Mouse (Mus musculus) liver, postnatal 0 days (tissue): Measurements from ENCODE around the gene Mcmbp. TPM values are rescaled to one million over a fixed set of nuclear protein-coding genes. Genes with fewer than 3 reads are reported as not detected.

ENCODE experiments used
- ATAC-seq: fragments of 200-750 bp; cut with Nextera tagmentation; 2 replicates; pipeline ENCODE4 v1.8.0; 2017; ENCODE audit warnings: mild to moderate bottlenecking, moderate library complexity
- DNase-seq: peaks from one replicate; pipeline ENCODE4 v3.0.0-alpha.2; 2016
- H3K27ac ChIP-seq: fragments of 300-500 bp; sonication (generic); 2 replicates; pipeline ENCODE4 v1.5.1; 2014; ENCODE audit warnings: antibody characterized with exemption, moderate library complexity, mild to moderate bottlenecking, low read depth
- H3K27me3 ChIP-seq: fragments of 300-500 bp; sonication (generic); 2 replicates; pipeline ENCODE4 v1.6.1; 2014; ENCODE audit warnings: low read length, control low read depth, mixed read lengths; ENCODE audit not compliant: insufficient read depth
- H3K36me3 ChIP-seq: fragments of 300-500 bp; sonication (generic); replicated peaks from 2 replicates; pipeline ENCODE4 v1.6.1; 2014; ENCODE audit warnings: mild to moderate bottlenecking, control low read depth, low read length, moderate library complexity, mixed read lengths; ENCODE audit not compliant: insufficient read depth
- H3K4me1 ChIP-seq: fragments of 300-500 bp; sonication (generic); 2 replicates; pipeline ENCODE4 v1.6.1; 2014; ENCODE audit warnings: antibody characterized with exemption, mild to moderate bottlenecking, control low read depth; ENCODE audit not compliant: insufficient read depth
- H3K4me2 ChIP-seq: fragments of 300-500 bp; sonication (generic); 2 replicates; pipeline ENCODE4 v1.6.1; 2014; ENCODE audit warnings: low read depth, mild to moderate bottlenecking, low read length, moderate library complexity, mixed read lengths
- H3K4me3 ChIP-seq: fragments of 300-500 bp; sonication (generic); 2 replicates; pipeline ENCODE4 v1.5.1; 2014; ENCODE audit warnings: low read depth, low read length
- H3K9ac ChIP-seq: fragments of 300-500 bp; sonication (generic); replicated peaks from 2 replicates; pipeline ENCODE4 v1.6.1; 2014; ENCODE audit warnings: mild to moderate bottlenecking, moderate library complexity
- H3K9me3 ChIP-seq: fragments of 300-500 bp; sonication (generic); 2 replicates; pipeline ENCODE4 v1.6.1; 2016; ENCODE audit warnings: mild to moderate bottlenecking, control low read depth, low read length, mixed read lengths
- CTCF ChIP-seq: sonication (generic); IDR thresholded peaks from 2 replicates; pipeline ENCODE4 v1.5.1; 2016; ENCODE audit warnings: antibody characterized with exemption, low read depth
- EP300 ChIP-seq: IDR thresholded peaks from 2 replicates; pipeline ENCODE4 v1.6.1; 2016; ENCODE audit warnings: antibody characterized with exemption, low read depth, mild to moderate bottlenecking
- WGBS: fragments of 180-500 bp; shearing (Covaris S2); extraction: QIAGEN DNeasy Blood & Tissue Kit; methylation state at CpG from one replicate; pipeline ENCODE4 v1.1.7; 2014; ENCODE audit not compliant: insufficient replicate concordance; 5-methylcytosine and 5-hydroxymethylcytosine counted together
- polyA plus RNA-seq: library from polyadenylated mRNA; unstranded; fragments of >200 nt; fragmentation: Nextera tagmentation; extraction: Ambion mirVana; gene quantifications from 2 replicates; pipeline ENCODE4 v1.2.1, GENCODE M21; 2015

Gene Mcmbp
- polyA plus RNA-seq, 1 experiment from 2014 or later: 19.9 TPM

GRCm38 (mm10) chr7:128755396-128755795, 15.1 kb upstream of the Mcmbp start:
- ATAC-seq: no peak
- no peak overlapping the region for H3K9ac ChIP-seq
- H3K27ac ChIP-seq: no peak overlapping the region
- TF ChIP-seq CTCF (no peak), EP300 (no peak)
- no peak overlapping the region for H3K4me2 ChIP-seq
- H3K4me1 ChIP-seq: no peaks in the 10 kb centered on the region
- H3K36me3 ChIP-seq: peaks cover 84% of the 10 kb centered on the region
- no peak overlapping the region for H3K4me3 ChIP-seq
- H3K9me3 ChIP-seq: no peaks in the 10 kb centered on the region
- no peaks in the 10 kb centered on the region for H3K27me3 ChIP-seq
- WGBS: 94% methylated on average over 1 of the region's 1 CpGs
- no peak for DNase-seq

- no peaks in the 10 kb centered on the region for H3K27me3 ChIP-seq
- H3K9ac ChIP-seq: no peak overlapping the region
- 65% methylated on average over 4 of the region's 4 CpGs for WGBS
- H3K4me1 ChIP-seq: peaks cover 22% of the 10 kb centered on the region
- H3K9me3 ChIP-seq: no peaks in the 10 kb centered on the region
- TF ChIP-seq CTCF: no peak
- no peak for TF ChIP-seq EP300
- H3K4me3 ChIP-seq: no peak overlapping the region
- DNase-seq (no peak), ATAC-seq (no peak)
- H3K27ac ChIP-seq: no peak overlapping the region
- H3K36me3 ChIP-seq: peaks cover 64% of the 10 kb centered on the region
- no peak overlapping the region for H3K4me2 ChIP-seq
Measured at GRCm38 (mm10) chr7:128752012-128752411, 11.7 kb upstream of the Mcmbp start.

GRCm38 (mm10) chr7:128750296-128750695, 10.0 kb upstream of the Mcmbp start:
- ATAC-seq (no peak), DNase-seq (no peak)
- no peak overlapping the region for H3K4me3 ChIP-seq
- no peak overlapping the region for H3K4me2 ChIP-seq
- H3K27me3 ChIP-seq: no peaks in the 10 kb centered on the region
- no peak for TF ChIP-seq CTCF
- TF ChIP-seq EP300: no peak
- 90% methylated on average over 9 of the region's 9 CpGs for WGBS
- no peak overlapping the region for H3K9ac ChIP-seq
- H3K36me3 ChIP-seq: peaks cover 55% of the 10 kb centered on the region
- no peaks in the 10 kb centered on the region for H3K9me3 ChIP-seq
- H3K27ac ChIP-seq: no peak overlapping the region
- H3K4me1 ChIP-seq: peaks cover 36% of the 10 kb centered on the region

GRCm38 (mm10) chr7:128748758-128749157, 8.5 kb upstream of the Mcmbp start:
- H3K27ac ChIP-seq: peak overlapping the region; percentile 42; the same call in 1 of the 2 replicates
- H3K4me3 ChIP-seq: no peak overlapping the region

GRCm38 (mm10) chr7:128746151-128746550, 5.9 kb upstream of the Mcmbp start:
- Histone ChIP-seq H3K9ac (peak overlapping the region; percentile 94), H3K9me3 (no peaks in the 10 kb centered on the region), H3K27ac (peak overlapping the region; percentile 97; the same call in 1 of the 2 replicates), H3K4me3 (peak overlapping the region; percentile 95), H3K4me2 (peak overlapping the region; percentile 92), H3K36me3 (peaks cover 16% of the 10 kb centered on the region), H3K27me3 (no peaks in the 10 kb centered on the region), H3K4me1 (peaks cover 42% of the 10 kb centered on the region)
- WGBS: 78% methylated on average over 10 of the region's 10 CpGs
- no peak for DNase-seq
- no peak for TF ChIP-seq CTCF
- no peak for TF ChIP-seq EP300
- ATAC-seq: no peak

More at GRCm38 (mm10) chr7:128748758-128749157, 8.5 kb upstream of the Mcmbp start:
- WGBS: 30% methylated on average over 3 of the region's 3 CpGs
- Histone ChIP-seq H3K36me3 (peaks cover 40% of the 10 kb centered on the region), H3K4me2 (peak overlapping the region; percentile 57), H3K27me3 (no peaks in the 10 kb centered on the region), H3K9me3 (no peaks in the 10 kb centered on the region), H3K9ac (no peak overlapping the region), H3K4me1 (peaks cover 42% of the 10 kb centered on the region)
- TF ChIP-seq EP300: peak; percentile 81
- no peak for TF ChIP-seq CTCF
- ATAC-seq: peak; percentile 44
- peak; percentile 87 for DNase-seq

GRCm38 (mm10) chr7:128744684-128745485, 4.6 kb upstream of the Mcmbp start, which contains the start of gene Sec23ip:
Gene Sec23ip, plus strand, starts transcription at chr7:128744943.
- Histone ChIP-seq H3K36me3 (0 out of 2 replicates have a peak, but pooled peaks cover 5% of the 10 kb centered on the region), H3K4me1 (peaks cover 46% of the 10 kb centered on the region), H3K9me3 (no peaks in the 10 kb centered on the region), H3K27ac (peak within 1 kb of the TSS; percentile 97), H3K4me3 (peak within 1 kb of the TSS; percentile 95), H3K27me3 (no peaks in the 10 kb centered on the region), H3K4me2 (peak within 1 kb of the TSS; percentile 92), H3K9ac (peak within 1 kb of the TSS; percentile 94)
- ATAC-seq: peak; percentile 84
- TF ChIP-seq CTCF (no peak), EP300 (peak; percentile 92)
- WGBS: under 1% methylated on average over 55 of the region's 55 CpGs
- DNase-seq: peak; percentile 97
